Mouse (Mus musculus) liver, adult 2 months (tissue): ENCODE results near the gene Trpm7.

Experiments used
- CTCF ChIP-seq: fragments of 200-500 bp; IDR thresholded peaks from 2 replicates; pipeline ENCODE4 v1.5.1; 2011; ENCODE audit warnings: low read depth, low read length, control low read depth
- POLR2A ChIP-seq: fragments of 200-500 bp; IDR thresholded peaks from 2 replicates; pipeline ENCODE4 v1.6.1; 2011; ENCODE audit warnings: low read length, control low read depth; ENCODE audit not compliant: insufficient read depth; ENCODE audit errors: extremely low read depth

DNA sequence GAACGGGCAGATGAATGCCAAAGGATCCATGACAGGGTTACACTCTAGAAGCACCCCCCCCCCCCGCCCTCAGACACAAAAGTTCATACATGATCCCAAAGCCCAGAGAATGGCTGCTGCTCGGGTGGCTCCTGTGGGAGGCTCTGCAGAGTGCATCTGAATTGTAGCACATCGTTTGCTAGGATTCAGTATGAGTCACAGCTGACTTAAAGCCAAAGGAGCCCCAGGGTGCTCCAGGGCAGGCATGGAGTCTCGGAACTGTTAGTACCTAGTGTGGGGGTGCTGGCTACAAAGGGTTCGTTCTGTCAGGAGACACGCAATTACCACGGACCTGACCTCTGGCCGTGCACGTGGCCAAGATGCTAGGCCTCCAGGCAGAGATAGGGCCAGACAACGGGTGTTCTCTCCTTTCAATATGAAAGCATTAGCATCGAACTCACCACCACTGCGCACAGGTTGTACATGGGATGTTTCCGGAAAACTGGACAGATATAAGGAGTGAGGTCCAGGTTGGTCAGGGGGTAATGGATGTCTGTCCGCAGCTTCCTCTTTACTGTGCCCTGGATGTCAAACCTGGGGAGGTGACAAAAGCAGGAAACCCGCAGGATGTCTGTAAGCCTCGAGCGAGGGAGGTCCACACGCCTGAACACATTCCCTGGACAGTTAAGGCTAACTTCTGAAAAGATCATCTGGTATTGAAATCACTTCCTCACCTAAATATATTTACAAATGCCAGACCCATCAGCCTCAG is 106.4 kb downstream of the Trpm7 start:
- no peak for TF ChIP-seq CTCF
- TF ChIP-seq POLR2A = no peak
